Mouse (Mus musculus): Measurements from ENCODE around the gene Slc24a5. TPM values are rescaled to one million over a fixed set of nuclear protein-coding genes. Genes with fewer than 3 reads are reported as not detected.
"Not testable (repeated sequence)": the region's sequence is repeated elsewhere in the genome, so short reads cannot be mapped to it uniquely, and the experiment has no call there.

The Slc24a5 gene
- polyA plus RNA-seq, 1 experiment from 2014 or later = not detected

GRCm38 (mm10) chr2:125067373-125067772 lies 551 bp upstream of the Slc24a5 start:
- ATAC-seq = no peak
- no peaks in the 10 kb centered on the region for H3K9me3 ChIP-seq (ENCODE audit: control insufficient read depth)
- WGBS = 93% methylated on average over 7 of the region's 7 CpGs
- no peak overlapping the region for H3K9ac ChIP-seq (ENCODE audit: low read depth, low read length)
- no peaks in the 10 kb centered on the region for H3K27me3 ChIP-seq (replicated peaks; ENCODE audit: control insufficient read depth, insufficient read depth, low read length)
- H3K4me3 ChIP-seq (ENCODE audit: low read depth, low read length) = no peak overlapping the region
- H3K27ac ChIP-seq (ENCODE audit: low read depth, low read length) = no peak overlapping the region
- H3K4me1 ChIP-seq (replicated peaks; ENCODE audit: control insufficient read depth, insufficient read depth, low read length) = no peaks in the 10 kb centered on the region
- no peak overlapping the region for H3K4me2 ChIP-seq (replicated peaks; ENCODE audit: low read depth)
- TF ChIP-seq CTCF (IDR thresholded peaks at IDR 0.05; ENCODE audit: low read depth) = no peak
- H3K36me3 ChIP-seq (ENCODE audit: control insufficient read depth, insufficient read depth) = no peaks in the 10 kb centered on the region

DNA sequence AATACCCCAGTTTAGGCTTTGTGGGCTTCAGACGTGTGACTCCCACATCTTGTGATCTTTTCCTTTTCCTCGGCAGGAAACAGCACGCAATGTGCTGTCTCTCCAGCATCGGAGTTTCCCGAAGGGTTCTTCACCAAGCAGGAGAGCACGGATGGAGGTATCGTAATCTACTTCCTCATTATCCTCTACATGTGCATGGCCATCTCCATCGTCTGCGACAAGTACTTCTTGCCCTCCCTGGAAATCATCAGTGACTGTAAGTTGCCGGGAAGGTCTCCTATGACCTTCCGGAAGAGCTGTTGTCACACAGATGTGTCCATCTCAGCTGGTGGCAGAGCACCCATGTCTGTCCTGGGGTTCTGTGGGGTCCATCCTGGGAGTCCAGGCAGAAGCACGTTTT lies 772 bp downstream of the Slc24a5 start:
- Histone ChIP-seq H3K27me3 (replicated peaks; ENCODE audit: control insufficient read depth, insufficient read depth, low read length) (no peaks in the 10 kb centered on the region), H3K9ac (ENCODE audit: low read depth, low read length) (no peak overlapping the region), H3K4me2 (replicated peaks; ENCODE audit: low read depth) (no peak overlapping the region), H3K4me1 (replicated peaks; ENCODE audit: control insufficient read depth, insufficient read depth, low read length) (no peaks in the 10 kb centered on the region), H3K9me3 (ENCODE audit: control insufficient read depth) (no peaks in the 10 kb centered on the region), H3K4me3 (ENCODE audit: low read depth, low read length) (no peak overlapping the region), H3K27ac (ENCODE audit: low read depth, low read length) (no peak overlapping the region), H3K36me3 (ENCODE audit: control insufficient read depth, insufficient read depth) (no peaks in the 10 kb centered on the region)
- 89% methylated on average over 12 of the region's 12 CpGs for WGBS
- ATAC-seq = no peak
- no peak for TF ChIP-seq CTCF (IDR thresholded peaks at IDR 0.05; ENCODE audit: low read depth)

- Histone ChIP-seq H3K4me2 (replicated peaks; ENCODE audit: low read depth) (no peak overlapping the region), H3K4me3 (ENCODE audit: low read depth, low read length) (no peak overlapping the region), H3K9ac (ENCODE audit: low read depth, low read length) (no peak overlapping the region), H3K36me3 (ENCODE audit: control insufficient read depth, insufficient read depth) (no peaks in the 10 kb centered on the region), H3K27ac (ENCODE audit: low read depth, low read length) (no peak overlapping the region), H3K27me3 (replicated peaks; ENCODE audit: control insufficient read depth, insufficient read depth, low read length) (no peaks in the 10 kb centered on the region), H3K9me3 (ENCODE audit: control insufficient read depth) (no peaks in the 10 kb centered on the region), H3K4me1 (replicated peaks; ENCODE audit: control insufficient read depth, insufficient read depth, low read length) (no peaks in the 10 kb centered on the region)
- 84% methylated on average over 3 of the region's 3 CpGs for WGBS
- TF ChIP-seq CTCF (IDR thresholded peaks at IDR 0.05; ENCODE audit: low read depth) = no peak
- ATAC-seq = no peak
Measured at GRCm38 (mm10) chr2:125073056-125073780, 5.3 kb downstream of the Slc24a5 start.

GRCm38 (mm10) chr2:125083879-125084278 lies 16.0 kb downstream of the Slc24a5 start:
- no peak overlapping the region for H3K27ac ChIP-seq (ENCODE audit: low read depth, low read length)
- H3K9ac ChIP-seq (ENCODE audit: low read depth, low read length) = no peak overlapping the region
- TF ChIP-seq CTCF (IDR thresholded peaks at IDR 0.05; ENCODE audit: low read depth) = no peak
- no peaks in the 10 kb centered on the region for H3K4me1 ChIP-seq (replicated peaks; ENCODE audit: control insufficient read depth, insufficient read depth, low read length)
- H3K4me2 ChIP-seq (replicated peaks; ENCODE audit: low read depth) = no peak overlapping the region
- 0 out of 2 replicates have a peak, but pooled peaks cover 6% of the 10 kb centered on the region for H3K36me3 ChIP-seq (ENCODE audit: control insufficient read depth, insufficient read depth)
- H3K9me3 ChIP-seq (ENCODE audit: control insufficient read depth) = no peaks in the 10 kb centered on the region
- no peaks in the 10 kb centered on the region for H3K27me3 ChIP-seq (replicated peaks; ENCODE audit: control insufficient read depth, insufficient read depth, low read length)
- WGBS = 36% methylated on average over 1 of the region's 1 CpGs
- no peak for ATAC-seq
- no peak overlapping the region for H3K4me3 ChIP-seq (ENCODE audit: low read depth, low read length)

DNA sequence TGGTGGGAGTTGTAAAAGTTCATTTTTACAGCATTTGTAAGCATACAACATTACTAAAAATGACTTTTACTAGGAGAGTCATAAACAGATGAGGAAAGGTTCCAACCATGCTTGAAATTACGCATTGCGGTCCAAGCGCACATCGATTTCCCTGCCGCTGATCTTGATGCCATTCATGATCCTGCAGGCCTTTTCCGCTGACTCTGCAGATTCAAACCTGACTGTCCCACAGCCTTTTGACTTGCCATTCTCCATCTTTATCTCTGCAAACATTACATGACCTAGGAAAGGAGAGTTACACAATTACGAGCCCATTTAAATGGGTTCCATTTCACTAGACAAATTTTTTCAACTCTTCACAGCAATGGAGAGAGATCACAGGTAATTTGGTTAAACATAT lies 20.8 kb downstream of the Slc24a5 start:
- whole genome bisulfite sequencing = 94% methylated on average over 7 of the region's 7 CpGs
- Histone ChIP-seq H3K36me3 (ENCODE audit: control insufficient read depth, insufficient read depth) (0 out of 2 replicates have a peak, but pooled peaks cover 6% of the 10 kb centered on the region), H3K4me3 (ENCODE audit: low read depth, low read length) (no peak overlapping the region), H3K4me2 (replicated peaks; ENCODE audit: low read depth) (no peak overlapping the region), H3K27me3 (replicated peaks; ENCODE audit: control insufficient read depth, insufficient read depth, low read length) (no peaks in the 10 kb centered on the region), H3K4me1 (replicated peaks; ENCODE audit: control insufficient read depth, insufficient read depth, low read length) (no peaks in the 10 kb centered on the region), H3K9ac (ENCODE audit: low read depth, low read length) (no peak overlapping the region), H3K9me3 (ENCODE audit: control insufficient read depth) (no peaks in the 10 kb centered on the region), H3K27ac (ENCODE audit: low read depth, low read length) (no peak overlapping the region)
- ATAC-seq = no peak
- TF ChIP-seq CTCF (IDR thresholded peaks at IDR 0.05; ENCODE audit: low read depth) = no peak

DNA sequence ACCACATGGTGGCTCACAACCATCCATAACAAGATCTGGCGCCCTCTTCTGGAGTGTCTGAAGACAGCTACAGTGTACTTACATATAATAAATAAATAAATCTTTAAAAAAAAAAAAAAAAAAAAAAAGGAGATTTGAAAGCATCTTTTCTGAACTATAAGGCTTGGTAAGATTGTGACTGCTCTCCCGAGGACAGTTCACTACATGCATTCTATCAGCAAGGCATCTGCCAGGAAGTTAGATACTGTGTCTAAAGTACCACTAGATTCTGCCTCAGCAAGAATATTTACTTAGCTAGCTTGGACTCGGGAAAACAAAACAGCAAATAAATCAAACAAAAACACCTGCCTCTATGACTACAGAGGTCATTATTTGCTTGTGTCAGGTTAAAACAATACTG lies 24.2 kb downstream of the Slc24a5 start:
- H3K4me3 ChIP-seq (ENCODE audit: low read depth, low read length); H3K9ac ChIP-seq (ENCODE audit: low read depth, low read length); H3K27ac ChIP-seq (ENCODE audit: low read depth, low read length); H3K9me3 ChIP-seq (ENCODE audit: control insufficient read depth); H3K27me3 ChIP-seq (replicated peaks; ENCODE audit: control insufficient read depth, insufficient read depth, low read length); H3K4me2 ChIP-seq (replicated peaks; ENCODE audit: low read depth); H3K4me1 ChIP-seq (replicated peaks; ENCODE audit: control insufficient read depth, insufficient read depth, low read length); ATAC-seq: not testable (repeated sequence)
- 83% methylated on average over 2 of the region's 3 CpGs for WGBS
- peaks cover 11% of the 10 kb centered on the region; the same call in 1 of the 2 replicates for H3K36me3 ChIP-seq (ENCODE audit: control insufficient read depth, insufficient read depth)

DNA sequence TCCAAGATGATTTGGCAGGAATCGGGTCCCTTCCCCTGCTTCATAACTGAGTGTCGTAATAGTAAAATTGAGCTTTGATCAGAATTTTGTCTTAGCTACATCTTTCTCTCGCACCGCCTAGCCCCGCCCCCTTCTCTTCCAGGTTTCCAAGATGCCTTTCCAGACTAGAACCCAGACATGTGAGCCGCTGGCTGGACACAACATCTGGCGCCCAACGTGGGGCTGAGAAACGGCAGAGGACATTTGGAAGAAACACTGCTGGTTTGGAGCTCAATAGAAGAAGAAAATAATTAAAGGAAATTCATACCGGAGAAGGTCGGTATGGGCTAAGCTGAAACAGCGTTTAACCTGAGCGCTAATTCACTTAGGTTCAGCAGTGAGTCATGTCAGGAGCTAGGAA lies 36.6 kb downstream of the Slc24a5 start:
- H3K27ac ChIP-seq (ENCODE audit: low read depth, low read length); H3K4me1 ChIP-seq (replicated peaks; ENCODE audit: control insufficient read depth, insufficient read depth, low read length); H3K4me3 ChIP-seq (ENCODE audit: low read depth, low read length); H3K9ac ChIP-seq (ENCODE audit: low read depth, low read length); H3K27me3 ChIP-seq (replicated peaks; ENCODE audit: control insufficient read depth, insufficient read depth, low read length); H3K4me2 ChIP-seq (replicated peaks; ENCODE audit: low read depth); H3K9me3 ChIP-seq (ENCODE audit: control insufficient read depth); ATAC-seq: not testable (repeated sequence)
- peaks cover 14% of the 10 kb centered on the region for H3K36me3 ChIP-seq (ENCODE audit: control insufficient read depth, insufficient read depth)
- WGBS = 97% methylated on average over 13 of the region's 13 CpGs

GRCm38 (mm10) chr2:125106536-125106935 lies 38.6 kb downstream of the Slc24a5 start:
- peaks cover 14% of the 10 kb centered on the region for H3K36me3 ChIP-seq (ENCODE audit: control insufficient read depth, insufficient read depth)
- H3K9me3 ChIP-seq (ENCODE audit: control insufficient read depth); ATAC-seq; H3K27ac ChIP-seq (ENCODE audit: low read depth, low read length); H3K4me1 ChIP-seq (replicated peaks; ENCODE audit: control insufficient read depth, insufficient read depth, low read length); H3K4me3 ChIP-seq (ENCODE audit: low read depth, low read length); H3K27me3 ChIP-seq (replicated peaks; ENCODE audit: control insufficient read depth, insufficient read depth, low read length); H3K4me2 ChIP-seq (replicated peaks; ENCODE audit: low read depth); H3K9ac ChIP-seq (ENCODE audit: low read depth, low read length): not testable (repeated sequence)
- 98% methylated on average over 4 of the region's 4 CpGs for WGBS
